Mouse (Mus musculus) cerebellum, adult 9-10 months (tissue): Measurements from ENCODE around the gene Kcnk3.
A peak's percentile ranks its signal among the peaks of the same experiment; 100 is the strongest.

Source experiments
- DNase-seq: peaks from one replicate; pipeline ENCODE4 v3.0.0; 2022

Kcnk3 gene

DNA sequence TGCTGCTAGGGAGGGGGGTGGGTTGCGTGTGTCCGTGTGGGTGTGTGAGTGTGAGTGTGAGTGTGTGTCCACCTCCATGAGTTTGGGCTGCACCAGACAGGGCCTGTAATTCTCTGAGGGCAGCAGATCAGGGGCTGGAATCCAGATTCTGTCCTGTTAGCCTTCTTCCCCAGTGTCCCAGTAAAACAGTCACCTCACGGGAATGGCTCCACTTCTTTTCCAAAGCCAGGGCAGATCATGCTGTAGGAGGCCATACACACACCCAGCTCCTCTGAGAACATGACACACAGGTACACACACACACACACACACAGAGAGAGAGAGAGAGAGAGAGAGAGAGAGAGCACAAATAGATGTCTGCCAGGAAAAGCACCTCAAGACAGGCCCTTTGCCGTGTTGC lies 1.1 kb downstream of the Kcnk3 start:
- peak; percentile 68 for DNase-seq

DNA sequence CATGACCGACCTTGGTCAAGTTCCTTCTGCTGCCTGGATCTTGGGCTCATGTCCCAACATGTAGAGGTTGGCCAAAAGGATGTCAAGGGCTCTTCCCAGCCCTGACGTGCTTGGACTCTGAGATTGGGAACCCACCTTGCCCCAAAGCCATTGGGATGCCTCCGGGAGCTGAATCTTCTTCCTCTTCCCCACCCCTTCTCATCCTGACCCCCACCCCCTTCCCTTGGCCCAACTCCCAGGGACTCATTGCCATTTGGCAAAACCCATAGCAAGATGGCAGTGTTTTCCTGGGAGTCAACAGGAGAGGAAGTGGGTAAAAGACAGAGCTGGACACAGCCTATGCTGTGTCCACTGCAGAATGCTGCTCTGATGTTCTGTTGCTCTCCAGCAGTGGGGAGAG lies 1.6 kb downstream of the Kcnk3 start:
- DNase-seq = peak; percentile 91

- DNase-seq = no peak
These were observed 2.3 kb downstream of the Kcnk3 start for GRCm38 (mm10) chr5:30590231-30590630.

DNA sequence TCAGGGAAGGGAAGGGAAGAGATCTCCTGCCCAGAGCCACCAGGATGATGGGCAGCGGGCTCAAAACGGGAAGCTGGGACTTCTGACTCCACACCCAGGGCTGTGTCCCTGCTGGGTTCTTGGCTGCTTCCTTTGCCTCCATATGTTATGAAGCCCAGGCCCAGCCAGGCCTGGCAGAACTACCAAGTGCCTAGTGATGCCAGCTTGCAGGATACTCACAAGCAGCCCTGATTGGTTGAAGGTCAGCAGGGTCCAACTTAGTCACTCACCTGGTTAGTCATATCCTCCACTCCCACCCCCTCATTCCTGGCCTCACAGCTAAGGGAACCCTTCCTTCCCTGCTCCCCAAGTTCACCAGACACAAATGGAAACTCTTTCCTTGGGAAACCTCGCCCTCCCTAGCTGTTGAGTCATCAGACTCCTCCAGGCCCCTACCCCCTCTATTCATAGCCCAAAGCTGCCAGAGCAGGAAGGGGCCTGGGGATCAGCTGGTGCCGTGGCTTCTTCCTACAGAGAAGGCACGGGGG lies 3.3 kb downstream of the Kcnk3 start:
- peak; percentile 99 for DNase-seq

- no peak for DNase-seq
These were observed 3.8 kb downstream of the Kcnk3 start for GRCm38 (mm10) chr5:30591786-30592185.

DNA sequence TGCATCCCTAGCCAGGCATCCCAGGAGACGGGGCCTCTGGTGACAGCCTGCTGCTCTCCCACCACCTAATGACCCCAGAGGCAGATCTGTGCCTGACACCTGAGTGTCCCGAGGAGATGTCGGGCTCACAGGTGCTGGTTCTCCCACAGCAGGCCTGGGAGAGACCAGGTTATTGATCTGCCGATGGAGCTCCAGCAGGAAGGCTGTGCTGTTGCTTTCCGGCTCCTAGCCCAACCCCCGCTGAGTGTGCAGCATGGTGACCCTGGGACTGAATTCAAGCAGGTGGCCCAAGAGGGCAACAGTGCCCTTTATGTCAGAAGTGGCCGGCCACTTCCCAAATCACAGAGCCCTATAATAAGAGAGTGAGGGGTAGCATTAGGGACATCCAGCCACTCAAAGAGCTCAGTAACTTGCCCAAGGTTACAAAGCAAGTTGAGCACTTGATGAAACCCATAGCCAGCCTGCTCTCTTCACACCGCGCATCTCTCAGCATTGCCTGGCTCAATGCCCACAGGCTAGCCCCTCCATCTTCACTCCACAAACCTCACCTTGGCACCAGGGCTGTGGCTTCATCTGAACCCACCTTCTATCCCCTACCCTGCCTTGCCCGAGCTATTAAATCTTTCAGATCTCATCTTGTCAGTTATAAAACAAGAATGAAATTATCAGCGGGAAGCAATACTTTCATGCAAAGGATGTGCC lies 4.5 kb downstream of the Kcnk3 start:
- peak; percentile 82 for DNase-seq

DNA sequence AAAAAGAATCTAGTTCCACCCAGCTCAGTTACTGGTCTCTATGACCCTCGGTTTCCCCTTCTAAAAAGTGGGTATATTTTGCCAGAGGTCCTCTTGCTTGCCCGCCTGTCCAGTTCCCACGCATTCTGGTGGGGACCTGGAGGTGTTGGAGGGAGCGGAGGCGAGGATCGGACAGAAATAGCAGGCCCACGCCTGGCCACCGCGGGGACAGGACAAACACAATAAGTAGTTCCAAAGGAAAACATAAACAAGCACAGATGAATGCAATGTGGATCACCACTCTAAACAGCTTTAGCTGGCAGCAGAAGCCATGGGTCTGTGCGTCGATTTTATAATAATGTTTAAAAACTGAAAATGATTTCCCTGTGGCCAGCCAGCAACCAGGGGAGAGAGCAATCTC lies 5.4 kb downstream of the Kcnk3 start:
- no peak for DNase-seq

DNA sequence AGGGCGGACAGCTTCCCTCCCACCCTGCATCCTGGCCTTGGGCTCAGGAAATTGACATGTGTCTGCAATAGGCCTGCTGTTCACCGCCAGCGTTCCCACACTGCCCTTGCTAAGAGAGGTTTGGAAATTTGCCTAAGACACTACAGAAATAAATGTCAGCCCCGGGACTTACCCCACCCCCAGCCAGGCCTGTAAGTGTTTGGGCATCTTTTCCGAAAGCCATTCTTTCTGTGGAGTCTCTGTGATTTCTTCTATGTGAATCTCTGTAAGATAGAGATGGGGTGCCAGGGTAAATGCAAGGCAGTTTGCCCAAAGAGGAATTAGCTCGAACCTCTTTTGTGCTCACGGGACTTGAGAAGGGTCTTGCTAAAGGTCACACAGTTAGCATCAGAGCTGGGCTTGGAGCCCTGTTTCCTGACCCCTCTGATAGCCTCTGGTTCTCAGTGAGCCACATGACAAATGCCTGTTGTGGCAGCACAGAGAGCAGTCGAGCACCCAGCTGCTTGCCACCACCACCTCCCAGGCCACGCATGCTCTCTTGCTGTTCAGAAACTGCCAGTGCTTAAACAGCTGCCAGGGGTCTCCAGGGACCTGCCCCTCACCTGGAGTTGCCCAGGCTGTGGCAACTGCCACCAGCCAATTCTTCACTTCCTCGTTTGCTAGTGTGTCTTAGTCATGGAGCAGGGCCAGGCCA lies 6.0 kb downstream of the Kcnk3 start:
- peak; percentile 72 for DNase-seq

- no peak for DNase-seq
These were observed 7.1 kb downstream of the Kcnk3 start for GRCm38 (mm10) chr5:30594953-30595560.

DNA sequence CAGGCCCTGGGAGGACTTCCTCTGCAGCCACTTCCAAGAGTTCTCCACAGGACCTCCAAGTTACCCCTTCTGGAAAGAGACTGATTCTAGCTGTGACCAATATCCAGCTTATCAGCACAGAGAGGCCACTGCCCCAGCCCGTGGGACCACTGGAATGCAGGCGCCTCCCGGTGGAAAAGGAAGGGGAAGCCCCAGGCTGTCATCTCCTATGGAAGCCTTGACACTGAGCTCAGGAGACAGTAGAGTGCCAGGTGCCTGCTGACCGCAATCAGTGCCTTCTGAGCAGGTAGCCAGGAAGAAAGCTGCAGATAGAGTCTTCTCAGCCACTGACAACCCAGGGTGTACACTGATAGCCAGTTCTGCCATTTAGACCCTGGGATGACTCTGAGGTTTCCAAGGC lies 13.4 kb downstream of the Kcnk3 start:
- no peak for DNase-seq

GRCm38 (mm10) chr5:30603255-30603654 lies 15.3 kb downstream of the Kcnk3 start:
- DNase-seq = no peak

GRCm38 (mm10) chr5:30603926-30604325 lies 16.0 kb downstream of the Kcnk3 start:
- no peak for DNase-seq

- DNase-seq = no peak
These were observed 16.8 kb downstream of the Kcnk3 start for GRCm38 (mm10) chr5:30604769-30605188.

DNA sequence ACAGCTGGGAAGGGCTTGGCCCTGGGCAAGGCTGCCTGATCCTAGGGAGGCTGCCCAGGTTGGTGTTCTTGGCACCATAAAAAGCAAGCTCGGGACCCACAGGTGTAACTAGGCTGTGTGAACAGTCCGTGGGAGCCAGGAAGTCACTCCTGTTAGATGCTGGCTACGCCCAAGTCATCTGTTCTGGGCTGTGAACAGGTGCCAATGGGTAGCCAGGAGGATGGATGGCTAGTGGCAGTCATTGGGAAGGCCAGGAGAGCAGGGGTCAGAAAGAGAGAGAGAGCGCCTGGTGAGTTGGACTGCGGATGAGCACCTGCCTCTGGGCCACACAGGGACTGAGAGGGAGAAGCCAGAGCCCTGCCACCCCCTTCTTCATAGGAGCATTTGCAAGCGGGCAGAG lies 17.7 kb downstream of the Kcnk3 start:
- no peak for DNase-seq

DNA sequence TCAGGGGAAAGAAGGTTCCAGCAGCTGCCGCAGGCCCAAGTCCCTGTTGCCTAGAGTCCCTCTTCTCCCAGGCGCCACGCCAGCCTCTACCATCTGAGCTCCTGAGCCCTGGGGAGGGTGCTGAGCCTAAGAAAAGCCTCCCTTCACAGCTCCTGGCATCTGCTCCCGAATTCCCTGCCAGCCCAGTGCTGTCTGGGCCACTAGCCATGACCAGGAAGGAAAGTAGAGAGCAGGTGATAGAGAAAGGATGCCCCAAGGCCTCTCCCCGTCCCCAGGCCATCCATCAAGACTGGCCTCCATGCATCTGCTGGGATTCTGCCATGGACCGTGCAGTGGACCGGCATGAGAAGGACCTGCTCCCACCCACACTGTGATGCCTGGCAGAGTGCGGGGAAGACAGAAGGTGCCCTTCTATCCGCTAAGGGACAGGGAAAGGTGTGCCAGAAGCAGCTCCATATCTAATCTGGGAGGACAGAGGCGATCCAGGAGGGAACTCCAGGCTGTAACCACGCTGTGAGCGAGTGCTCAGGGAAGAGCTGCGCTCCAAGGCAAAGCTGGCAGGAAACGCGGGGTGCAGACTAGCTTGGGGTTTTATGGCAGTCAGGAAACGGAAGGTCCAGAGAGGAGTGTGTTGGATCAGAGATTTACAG lies 18.6 kb downstream of the Kcnk3 start:
- DNase-seq = peak; percentile 98

- no peak for DNase-seq
These were observed 21.1 kb downstream of the Kcnk3 start for GRCm38 (mm10) chr5:30609094-30609493.

- DNase-seq = no peak
These were observed 22.1 kb downstream of the Kcnk3 start for GRCm38 (mm10) chr5:30609918-30610645.

DNA sequence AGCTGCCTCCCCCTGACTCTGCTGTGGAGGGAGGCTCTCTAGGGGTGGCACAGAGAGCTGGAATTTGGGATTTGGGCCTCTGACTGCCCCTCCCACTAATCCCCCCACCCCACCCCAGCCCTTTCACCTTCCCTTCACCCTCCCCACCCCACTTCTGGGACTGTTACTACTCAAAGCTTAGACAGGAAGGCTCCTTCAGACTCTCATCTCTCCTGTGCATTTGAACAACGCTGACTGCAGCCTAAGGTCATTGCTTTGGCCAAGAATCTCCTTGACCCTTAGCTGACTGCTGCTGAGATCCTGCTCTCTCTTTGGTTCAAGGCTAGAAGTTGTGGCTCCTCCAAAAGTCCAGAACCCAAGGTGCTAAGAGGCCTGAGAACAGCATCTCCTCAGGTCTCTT lies 23.1 kb downstream of the Kcnk3 start:
- DNase-seq = no peak

DNA sequence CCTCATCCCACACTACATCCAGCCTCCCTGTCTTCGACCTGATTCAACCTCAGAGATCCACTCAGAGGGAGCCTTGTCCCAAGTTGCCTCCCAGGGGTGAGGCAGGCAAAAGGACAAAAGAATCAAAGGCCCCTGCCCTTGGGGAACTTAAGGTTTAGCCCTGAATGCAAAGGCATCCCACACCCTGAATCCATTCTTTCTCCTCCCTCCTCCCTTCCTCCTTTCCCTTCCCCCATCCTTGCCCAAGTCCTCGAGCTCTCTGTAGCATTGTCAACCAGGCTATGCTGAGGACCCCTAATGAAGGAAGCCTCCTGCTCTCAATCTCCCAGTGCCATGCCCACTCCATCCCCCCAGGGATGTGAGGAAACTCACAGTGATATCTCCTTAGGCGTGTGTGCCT lies 23.7 kb downstream of the Kcnk3 start:
- no peak for DNase-seq

DNA sequence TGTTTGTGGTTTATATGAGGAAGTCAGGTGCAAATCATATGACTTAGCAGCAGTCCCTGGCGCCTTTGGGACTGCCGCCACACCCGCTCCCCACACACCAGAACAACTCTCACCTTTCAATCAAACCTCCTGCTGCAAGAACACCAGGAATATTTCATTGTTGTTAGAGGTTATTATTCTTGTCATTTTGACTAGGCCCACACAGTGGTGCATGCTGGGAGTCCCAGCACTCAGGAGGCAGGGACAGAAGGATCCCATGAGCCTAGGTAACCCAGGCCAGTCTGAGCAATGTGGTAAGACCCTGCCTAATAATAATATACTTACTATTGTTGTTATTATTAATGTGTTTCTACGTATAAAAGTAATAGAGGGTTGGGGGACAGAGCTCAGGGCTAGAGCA lies 24.6 kb downstream of the Kcnk3 start:
- no peak for DNase-seq

DNA sequence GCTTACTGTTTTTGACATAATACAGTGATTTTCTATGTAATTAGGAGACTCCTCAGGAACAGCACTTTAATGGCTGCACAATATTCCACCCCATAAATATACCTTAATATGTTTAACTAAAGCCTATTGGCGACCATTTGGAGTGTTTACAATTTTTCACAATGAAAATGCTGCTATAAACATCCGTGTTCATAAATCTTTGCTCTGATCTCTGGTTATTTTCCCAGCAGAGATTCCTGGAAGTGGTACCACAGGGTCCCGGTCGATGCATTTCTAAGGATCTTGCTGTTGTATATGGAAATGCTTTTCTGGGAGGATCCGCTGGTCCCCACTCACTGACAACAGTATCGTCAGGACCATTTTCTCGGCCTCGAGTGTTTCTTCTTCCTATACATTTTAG lies 25.3 kb downstream of the Kcnk3 start:
- DNase-seq = no peak

GRCm38 (mm10) chr5:30614221-30614620 lies 26.3 kb downstream of the Kcnk3 start:
- no peak for DNase-seq

DNA sequence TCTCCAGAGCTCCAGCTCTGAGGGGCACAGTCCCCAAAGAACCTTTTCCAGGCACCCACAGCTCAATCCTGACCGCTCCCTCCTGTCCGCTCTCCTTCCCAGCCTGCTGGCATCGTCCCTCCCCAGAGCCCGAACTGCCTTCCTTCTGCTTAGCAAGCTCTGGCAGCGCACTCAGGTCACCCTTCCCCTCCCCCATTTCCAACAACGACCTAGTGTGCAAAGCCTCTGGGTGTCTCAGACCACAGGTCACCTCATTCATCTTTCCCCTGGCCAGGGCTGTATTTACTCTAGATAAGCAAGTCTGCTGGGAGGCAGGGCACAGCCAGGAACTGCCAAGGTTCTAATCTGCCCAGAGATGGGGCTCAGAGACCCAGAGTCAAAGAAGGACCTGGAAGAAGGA lies 27.4 kb downstream of the Kcnk3 start:
- DNase-seq = no peak
